Mouse (Mus musculus) gastrocnemius, adult 18-20 months (tissue): ENCODE data around the gene Tet2. TPM values are rescaled to one million over a fixed set of nuclear protein-coding genes. Genes with fewer than 3 reads are reported as not detected.

ENCODE experiments used
- DNase-seq: peaks from one replicate; pipeline ENCODE4 v3.0.0; 2021; ENCODE audit warnings: low spot score
- total RNA-seq, 2 experiments: library from RNA; stranded (reverse); gene quantifications; 2 replicates each; pipeline ENCODE4 v1.2.3; 2021

Tet2 gene
- total RNA-seq, 2 experiments from 2014 or later: 14.3 to 18.2 TPM

DNA sequence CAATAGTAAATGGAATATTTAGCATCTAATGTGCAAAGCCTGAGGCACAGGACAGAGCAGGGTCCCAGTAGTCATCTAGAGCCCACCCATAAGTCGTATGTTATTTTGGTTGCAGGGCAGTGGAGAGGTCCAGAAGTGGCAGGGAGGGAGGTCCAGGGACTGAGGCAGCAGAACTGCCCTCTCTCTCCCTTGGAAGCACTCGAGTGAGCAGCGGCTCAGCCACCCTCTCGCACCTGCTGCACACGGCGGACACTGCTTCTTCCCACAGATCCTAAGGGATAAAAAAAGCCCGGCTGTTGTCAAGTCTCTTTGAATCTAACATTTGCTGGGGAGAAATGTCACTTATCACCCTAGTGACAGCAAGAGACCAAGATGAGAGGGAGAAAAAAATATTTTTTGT, 22.6 kb downstream of the Tet2 start:
- no peak for DNase-seq

GRCm38 (mm10) chr3:133518801-133519200, 26.1 kb downstream of the Tet2 start:
- no peak for DNase-seq

DNA sequence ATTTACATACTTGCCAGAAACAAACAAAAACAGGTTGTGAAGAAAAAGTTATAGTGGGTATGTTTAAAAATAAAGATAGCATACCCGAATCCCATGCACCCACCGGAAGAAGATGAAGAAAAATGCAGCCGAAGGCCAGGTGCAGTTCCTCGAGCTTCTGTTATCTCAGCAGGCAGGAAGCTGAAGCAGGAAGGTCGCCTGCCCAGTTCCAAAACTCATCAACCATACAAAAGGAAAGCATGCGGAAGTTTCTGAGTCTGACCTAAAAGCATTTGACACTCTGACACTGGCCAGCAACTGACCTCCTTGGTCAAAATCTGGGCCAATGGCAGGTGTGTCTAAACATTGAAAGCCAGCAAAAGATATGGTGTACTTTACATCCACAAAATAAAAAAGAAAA, 26.8 kb downstream of the Tet2 start:
- no peak for DNase-seq

DNA sequence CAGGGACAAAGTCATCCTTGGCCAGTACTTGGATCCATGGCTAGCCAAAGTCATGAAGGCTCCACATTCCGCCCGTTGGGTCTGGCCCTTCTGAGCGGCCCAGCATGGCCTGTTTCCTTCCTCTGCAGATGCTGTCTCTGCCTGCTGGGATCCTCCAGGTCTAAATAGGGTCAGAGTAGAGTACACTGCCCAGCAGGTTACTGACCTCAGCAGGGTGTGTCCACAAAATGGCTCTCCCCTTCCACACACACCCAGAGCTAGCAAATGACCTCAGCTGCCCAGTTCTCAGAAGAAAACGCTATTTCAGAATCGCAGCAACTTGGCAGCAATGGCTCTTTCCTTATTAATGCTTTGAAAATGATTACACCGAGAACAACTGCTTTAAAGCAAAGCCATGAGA, 27.5 kb downstream of the Tet2 start:
- peak; percentile 56 for DNase-seq

GRCm38 (mm10) chr3:133516137-133516536, 28.8 kb downstream of the Tet2 start:
- peak; percentile 29 for DNase-seq

DNA sequence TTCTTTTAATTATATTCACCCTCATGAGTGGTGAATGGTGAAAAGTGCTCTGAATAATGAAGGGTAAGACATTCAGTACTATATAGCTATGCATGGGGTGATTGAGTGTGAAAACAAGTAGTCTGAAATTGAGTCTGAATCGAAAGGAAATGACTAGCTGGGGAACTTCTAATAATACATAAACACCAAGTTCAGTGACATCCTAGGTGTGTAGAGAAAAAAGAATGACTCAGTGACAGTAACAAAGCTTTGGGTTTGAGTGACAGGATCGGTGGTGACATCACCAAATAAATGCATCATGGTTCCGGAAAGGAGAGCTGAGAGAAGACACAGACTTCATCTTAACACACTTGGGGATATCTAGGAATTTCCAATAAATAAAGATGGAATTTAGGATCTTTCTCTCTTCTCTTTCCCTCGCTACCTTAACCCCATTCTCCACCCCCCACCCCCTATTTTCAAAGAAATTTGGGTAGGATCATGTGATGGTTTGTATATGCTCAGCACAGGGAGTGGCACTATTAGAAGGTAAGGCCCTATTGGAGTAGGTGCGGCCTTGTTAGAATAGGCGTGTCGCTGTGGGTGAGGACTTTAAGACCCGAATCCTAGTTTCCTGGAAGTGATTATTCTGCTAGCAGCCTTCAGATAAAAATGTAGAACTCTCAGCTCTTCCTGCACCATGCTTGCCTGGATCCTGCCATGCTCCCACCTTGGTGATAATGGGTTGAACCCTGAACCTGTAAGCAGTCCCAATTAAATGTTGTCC, 29.6 kb downstream of the Tet2 start:
- no peak for DNase-seq

DNA sequence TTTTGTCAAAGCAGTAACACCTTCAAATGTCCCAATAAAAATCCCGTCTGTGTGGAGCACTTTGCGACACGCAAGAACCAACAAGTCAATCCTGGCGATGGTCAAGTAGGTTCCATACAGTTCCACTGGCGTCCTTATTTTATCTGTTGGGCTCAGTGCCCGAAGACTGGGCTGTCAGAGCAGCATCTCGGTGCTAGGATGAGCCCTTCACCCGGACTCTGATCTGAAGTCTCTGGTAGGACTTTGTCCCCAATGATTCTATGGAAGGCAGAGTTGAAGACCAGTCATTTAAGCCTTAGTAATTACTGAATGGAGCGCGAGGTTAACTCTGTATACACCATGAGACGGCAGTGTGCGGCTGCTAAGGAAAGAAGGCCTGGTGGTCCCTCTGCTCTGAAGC, 30.6 kb downstream of the Tet2 start:
- DNase-seq: no peak

DNA sequence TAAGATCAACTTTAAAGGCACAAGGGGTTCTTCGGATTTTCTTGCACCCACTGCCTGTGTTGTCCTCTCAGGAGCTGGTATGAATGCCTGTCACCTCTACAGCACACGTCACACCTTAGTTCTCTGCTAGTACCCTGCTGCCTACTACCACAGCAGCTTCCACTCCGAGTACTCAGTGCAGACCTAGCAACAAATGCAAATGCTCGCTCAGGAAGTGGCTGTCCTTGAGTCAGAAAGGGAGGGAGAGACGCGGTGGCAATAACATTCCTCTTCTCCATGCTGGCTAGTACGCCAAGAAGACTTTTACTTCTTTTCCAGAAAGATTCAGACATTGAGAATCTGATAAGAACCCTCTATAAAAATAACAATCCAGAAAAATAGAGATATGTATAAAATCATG, 31.5 kb downstream of the Tet2 start:
- DNase-seq: no peak

DNA sequence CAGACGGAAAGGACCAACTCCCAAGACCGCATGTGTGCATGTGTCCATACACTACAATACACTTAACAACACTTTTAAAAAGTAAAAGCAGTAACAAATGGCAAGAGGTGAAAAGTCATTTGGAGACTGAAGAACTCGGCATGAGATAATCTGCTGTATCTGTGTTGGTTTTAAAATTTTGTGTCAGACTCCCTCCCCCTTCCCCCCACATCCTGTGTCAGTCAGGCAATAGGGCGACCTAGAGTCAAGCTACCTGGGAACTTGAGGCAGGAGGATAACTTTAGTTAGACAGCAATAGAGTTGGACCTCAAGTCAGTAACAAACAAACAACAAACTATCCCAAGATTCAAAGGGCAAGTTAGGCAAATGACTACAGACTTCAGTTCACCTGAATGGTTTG, 34.6 kb downstream of the Tet2 start:
- no peak for DNase-seq

- DNase-seq: peak; percentile 59
Observed at GRCm38 (mm10) chr3:133509796-133510195, 35.1 kb downstream of the Tet2 start.

- DNase-seq: no peak
Observed at GRCm38 (mm10) chr3:133508881-133509280, 36.1 kb downstream of the Tet2 start.

GRCm38 (mm10) chr3:133506289-133506954, 38.5 kb downstream of the Tet2 start:
- no peak for DNase-seq

DNA sequence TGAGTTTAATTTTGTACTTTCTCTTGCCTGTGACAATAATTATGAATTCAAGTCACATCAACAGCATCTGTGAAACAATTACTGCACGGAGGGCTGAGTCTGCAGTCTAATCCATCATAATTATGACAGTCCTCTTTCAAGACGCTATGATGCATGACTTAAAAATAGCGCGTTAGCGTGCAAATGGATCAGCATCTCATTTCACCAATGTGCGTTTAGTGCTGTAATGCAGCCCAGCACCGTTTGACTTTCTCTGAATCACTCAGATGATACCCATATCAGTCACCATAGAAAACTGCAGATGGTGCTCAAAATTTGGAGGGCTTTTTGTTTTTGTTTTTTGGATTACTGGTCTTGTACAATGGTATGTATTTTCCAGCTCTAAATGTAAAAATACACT, 48.0 kb downstream of the Tet2 start:
- peak; percentile 62 for DNase-seq

DNA sequence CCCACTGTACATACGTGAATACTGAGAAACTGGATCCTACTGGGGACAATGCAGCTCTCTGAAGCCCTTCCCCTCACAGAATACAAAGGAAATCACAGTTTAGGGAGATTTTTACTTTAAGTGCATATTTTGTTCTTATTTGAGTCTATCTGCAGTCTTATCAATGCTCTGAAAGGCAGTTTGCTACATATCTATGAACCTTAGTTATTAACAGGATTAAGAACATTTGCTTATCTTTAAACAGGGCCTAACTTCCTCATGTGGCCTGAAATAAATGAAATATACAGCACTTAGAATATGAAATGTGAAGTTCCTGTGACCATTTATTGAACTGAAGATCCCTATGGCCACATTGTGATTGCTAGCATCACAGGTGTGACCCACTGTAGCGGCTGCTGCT, 53.6 kb downstream of the Tet2 start:
- no peak for DNase-seq

GRCm38 (mm10) chr3:133488022-133488725, 56.8 kb downstream of the Tet2 start:
- peak; percentile 66 for DNase-seq

DNA sequence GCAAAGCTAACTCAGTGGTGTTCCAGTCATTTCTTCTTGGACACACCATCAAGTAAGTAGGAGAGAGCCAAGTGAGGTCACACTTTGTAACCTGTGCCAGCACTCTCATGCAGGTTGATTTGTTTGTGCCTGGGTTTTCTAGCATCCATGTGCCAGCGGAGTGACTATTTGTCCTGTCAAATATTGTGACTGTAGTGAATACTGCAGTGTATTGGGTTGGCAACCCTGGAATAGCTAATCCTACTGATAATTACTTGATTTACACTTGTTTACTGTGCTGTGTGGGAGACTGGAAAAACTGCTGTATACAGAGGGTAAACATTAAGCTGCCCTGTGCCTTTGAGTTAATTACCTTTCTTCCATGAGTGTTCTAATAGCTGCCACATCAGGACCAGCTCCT, 62.1 kb downstream of the Tet2 start:
- DNase-seq: no peak

GRCm38 (mm10) chr3:133478987-133479386, 66.0 kb downstream of the Tet2 start:
- no peak for DNase-seq

- no peak for DNase-seq
Observed at GRCm38 (mm10) chr3:133473781-133474180, 71.2 kb downstream of the Tet2 start.

DNA sequence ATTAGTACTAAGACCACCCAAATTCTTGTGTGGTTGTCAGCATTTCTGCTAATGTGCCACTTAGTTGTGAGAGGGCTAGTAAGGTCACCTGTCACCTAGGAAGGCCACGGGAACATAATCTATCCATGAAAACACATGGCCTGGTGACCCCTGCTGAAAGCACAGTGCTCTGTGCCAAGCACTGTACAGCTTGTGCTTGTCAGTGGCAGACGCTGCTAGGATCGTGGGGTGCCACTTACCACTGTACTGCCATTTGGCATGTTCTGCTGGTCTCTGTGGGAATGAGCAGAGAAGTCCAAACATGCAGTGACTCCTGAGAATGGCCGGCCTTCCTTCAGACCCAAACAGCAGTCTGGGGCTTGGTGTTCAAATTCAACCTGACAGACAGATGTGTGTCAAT, 73.8 kb downstream of the Tet2 start:
- DNase-seq: no peak

DNA sequence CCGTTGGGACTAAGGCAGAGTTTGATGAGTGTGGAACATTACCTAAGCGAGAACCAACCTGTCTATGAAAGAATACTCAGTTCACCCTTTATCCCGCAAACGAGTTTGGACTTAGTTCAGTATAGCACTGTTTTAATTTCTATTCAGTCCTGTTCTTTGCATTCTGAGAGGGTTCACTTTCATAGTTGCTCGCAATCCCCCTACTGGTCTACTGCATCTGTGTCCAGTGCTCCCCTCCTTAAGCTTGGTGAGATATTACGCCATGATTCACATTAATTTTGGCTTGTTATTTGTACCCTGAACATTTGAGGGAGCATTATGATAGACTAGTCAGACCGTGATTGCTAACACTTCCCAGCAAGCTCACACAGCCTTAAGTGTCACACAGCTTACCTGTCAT, 76.1 kb downstream of the Tet2 start:
- no peak for DNase-seq

- no peak for DNase-seq
Observed at GRCm38 (mm10) chr3:133463233-133463632, 81.7 kb downstream of the Tet2 start.

DNA sequence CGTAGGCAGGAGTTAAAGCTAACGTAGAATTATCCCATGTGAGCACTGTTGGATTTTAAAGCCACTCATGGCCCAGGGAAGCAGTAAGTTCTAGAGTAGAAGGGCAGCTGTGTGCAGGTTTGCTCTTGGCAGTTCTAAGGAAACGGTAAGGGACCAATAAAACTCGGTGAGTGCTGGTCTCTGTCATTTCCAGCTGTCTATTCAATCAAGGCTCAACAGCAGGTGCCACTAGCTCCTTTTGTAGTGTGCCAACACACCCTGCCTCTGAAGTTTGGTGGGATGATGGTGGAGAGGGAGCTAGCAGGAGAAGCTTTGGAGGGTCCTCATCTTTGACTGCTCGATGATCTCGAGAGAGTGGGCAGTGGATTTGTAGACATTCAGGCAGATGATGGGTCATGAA, 82.5 kb downstream of the Tet2 start:
- DNase-seq: no peak

GRCm38 (mm10) chr3:133462059-133462458, 82.9 kb downstream of the Tet2 start:
- no peak for DNase-seq
